Mouse (Mus musculus): ENCODE measurements around the gene Ganab. TPM values are rescaled to one million over a fixed set of nuclear protein-coding genes. Genes with fewer than 3 reads are reported as not detected.

The Ganab gene
- total RNA-seq, 2 experiments from 2014 or later: 48.5 to 52.2 TPM

DNA sequence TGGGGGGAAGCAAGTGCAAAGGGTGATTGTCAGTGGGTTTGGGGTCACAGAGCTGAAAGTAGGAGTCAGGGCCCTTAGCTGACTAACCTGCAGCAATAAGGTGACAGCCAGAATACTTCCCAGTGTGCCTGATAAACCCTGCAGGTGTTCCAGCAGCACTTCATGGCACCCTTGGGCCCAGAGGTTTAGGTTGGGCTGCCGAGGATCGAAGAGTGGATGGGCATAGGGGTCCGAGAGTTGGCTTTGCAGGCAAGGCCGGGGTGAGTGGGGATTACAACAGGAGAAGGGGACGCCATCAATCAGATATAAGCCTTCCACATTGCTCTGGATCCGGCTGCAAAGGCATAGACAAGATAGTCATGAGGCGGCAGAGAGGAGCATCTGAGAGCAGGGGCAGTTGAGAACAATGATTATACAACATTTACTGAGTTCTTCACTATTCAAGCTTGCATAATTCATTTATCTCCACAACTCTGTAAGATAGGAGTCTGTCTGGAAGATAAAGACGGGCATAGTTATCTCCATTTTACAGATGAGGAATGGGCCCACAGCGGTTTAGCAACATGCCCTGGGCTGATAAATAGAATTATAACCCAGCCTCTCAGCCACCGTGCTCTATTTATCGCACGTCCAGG lies 30.1 kb downstream of the Ganab start:
- intact Hi-C loops (cut with DNase I): loop anchor here (2.0 kb wide), 1 partner anchor 15 kb away; no protein-coding TSS in a partner anchor
- no peak for DNase-seq

- DNase-seq: no peak
- intact Hi-C loops (cut with DNase I): loop anchor here (2.0 kb wide), 1 partner anchor 14 kb away; no protein-coding TSS in a partner anchor
Observed at GRCm38 (mm10) chr19:8928689-8929223, 30.9 kb downstream of the Ganab start.

GRCm38 (mm10) chr19:8929224-8930088 lies 31.6 kb downstream of the Ganab start, which contains the start of the genes Rom1 and Eml3:
Rom1 (minus strand) TSS chr19:8929356.
Eml3 (plus strand) TSS chr19:8929552.
- intact Hi-C loops (cut with DNase I): loop anchor here (2.0 kb wide), 1 partner anchor 13 kb away; no protein-coding TSS in a partner anchor
- DNase-seq: peak; percentile 92 to 95

DNA sequence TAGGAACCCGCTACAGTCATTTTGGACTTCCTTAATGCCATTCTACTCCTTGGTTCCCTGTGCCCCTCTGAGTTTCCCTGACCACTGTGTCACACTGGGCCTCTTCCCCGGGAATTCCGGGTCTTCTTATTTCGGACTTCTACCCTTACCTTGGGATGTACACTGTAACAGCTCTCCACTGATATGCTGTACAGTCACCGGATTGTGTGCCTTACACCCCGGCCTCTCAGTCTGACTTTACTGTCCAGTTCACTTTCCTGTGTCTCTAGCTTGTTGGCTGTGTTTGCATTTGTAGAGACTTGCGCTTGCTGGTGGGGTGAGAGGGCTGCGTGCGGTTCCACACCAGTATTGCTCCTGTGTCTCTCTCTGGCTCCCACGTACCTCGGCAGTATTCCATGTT lies 32.2 kb downstream of the Ganab start:
- intact Hi-C loops (cut with DNase I): no loop called here
- no peak for DNase-seq

DNA sequence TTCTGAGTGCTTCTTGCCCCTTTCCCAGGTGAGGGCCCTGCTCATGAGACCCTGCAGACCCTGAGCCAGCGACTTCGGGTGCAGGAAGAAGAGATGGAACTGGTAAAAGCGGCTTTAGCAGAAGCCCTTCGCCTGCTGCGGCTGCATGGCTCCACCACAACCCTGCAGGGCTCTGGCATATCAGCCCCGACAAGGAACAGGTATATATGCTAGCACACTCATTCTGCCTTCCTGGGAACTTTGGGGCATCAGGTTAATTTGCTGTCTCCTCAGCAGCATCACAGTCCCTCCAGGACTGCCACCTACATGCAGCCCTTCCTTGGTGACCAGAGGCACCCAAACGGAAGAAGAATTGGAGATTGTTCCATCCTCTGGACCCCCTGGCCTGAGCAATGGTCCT lies 32.9 kb downstream of the Ganab start:
- DNase-seq: no peak
- intact Hi-C loops (cut with DNase I): no loop called here

GRCm38 (mm10) chr19:8936736-8937135 lies 38.9 kb downstream of the Ganab start:
- DNase-seq: no peak
- intact Hi-C loops (cut with DNase I): no loop called here

DNA sequence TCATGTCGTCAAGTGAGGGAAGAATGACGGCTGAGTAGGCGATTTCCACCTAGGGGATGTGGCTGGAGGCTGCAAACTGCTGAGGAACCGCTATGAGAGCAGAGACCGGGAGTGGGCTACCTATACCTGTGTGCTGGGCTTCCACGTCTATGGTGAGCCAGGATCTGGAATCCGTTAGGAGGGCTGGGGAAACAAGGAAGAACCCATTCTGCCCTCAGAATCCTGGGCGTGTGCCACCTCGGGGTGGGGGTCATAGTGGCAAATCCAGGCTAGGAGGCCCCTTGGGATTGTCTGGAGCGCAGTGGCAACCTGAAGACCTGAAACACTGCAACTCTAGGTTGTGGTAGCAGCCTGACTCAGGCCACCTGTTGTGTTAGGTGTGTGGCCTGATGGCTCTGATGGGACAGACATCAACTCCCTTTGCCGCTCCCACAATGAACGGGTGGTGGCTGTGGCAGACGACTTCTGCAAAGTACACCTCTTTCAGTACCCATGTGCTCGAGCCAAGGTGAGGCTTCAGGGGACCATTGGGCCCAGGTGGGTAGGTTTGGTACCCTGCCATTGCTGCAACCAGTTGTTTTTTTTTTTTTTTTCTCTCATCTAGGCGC lies 42.8 kb downstream of the Ganab start:
- no peak for DNase-seq
- intact Hi-C loops (cut with DNase I): loop anchor here (2.0 kb wide), 1 partner anchor 48 kb away; the partner anchor contains the start of gene Ints5

DNA sequence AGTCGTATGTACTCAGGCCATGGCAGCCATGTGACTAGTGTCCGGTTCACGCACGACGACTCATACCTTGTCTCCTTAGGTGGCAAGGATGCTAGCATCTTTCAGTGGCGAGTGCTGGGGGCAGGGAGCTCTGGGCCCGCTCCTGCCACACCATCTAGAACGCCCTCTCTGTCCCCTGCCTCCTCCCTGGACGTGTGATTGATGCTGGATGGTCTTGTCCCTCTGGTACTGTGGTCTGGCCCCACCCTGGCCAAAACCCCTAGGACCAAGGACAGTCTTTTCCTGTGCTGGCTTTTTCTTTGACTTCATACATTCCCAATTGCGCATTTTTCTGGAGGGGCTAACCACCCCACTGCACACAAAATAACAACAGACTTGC lies 43.3 kb downstream of the Ganab start:
- no peak for DNase-seq
- intact Hi-C loops (cut with DNase I): loop anchor here (2.0 kb wide), 1 partner anchor 48 kb away; the partner anchor contains the start of gene Ints5

DNA sequence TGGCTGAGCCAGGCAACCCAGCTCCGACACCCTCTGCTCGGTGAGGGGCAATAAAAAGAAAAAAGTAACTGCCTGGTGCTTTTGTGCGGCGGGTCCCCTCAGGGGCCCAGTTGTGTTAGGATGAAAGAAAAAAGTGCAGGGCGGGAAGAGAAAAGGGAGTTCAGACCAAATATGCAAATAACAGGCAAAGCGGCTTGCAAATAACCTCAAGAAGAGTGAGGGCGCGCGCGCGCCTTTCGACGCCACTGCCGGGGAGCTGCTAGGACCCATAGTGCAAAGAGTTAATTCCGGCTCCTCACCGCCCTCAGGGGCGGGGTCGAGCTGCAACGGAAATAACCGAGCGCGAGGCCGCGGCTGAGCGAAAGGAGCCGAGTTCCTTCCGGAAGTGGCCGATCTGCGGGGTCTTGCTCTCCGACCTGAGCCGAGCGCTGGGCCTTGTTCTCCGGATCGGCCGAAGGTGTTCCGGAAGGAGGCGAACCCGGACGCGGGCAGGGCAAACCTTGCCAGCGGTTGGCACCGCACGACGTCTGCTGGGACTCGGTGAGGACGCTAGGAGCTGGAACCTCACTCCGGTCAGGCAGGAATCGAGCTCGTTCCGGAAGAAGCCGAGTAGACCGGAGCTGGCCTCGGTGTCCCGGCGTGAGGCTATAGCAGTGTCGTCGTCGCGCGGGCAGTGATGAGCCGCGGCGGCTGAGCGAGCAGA lies 43.8 kb downstream of the Ganab start, which contains the start of gene Mta2:
Mta2 (plus strand) TSS at position 361 of the 703 bp plus-strand sequence.
- peak; percentile 93 to 95 for DNase-seq
- intact Hi-C loops (cut with DNase I): loop anchor here (2.0 kb wide), 3 partner anchors 13 to 49 kb away; partner anchors contain the start of genes Eml3, Ints5 and Rom1

GRCm38 (mm10) chr19:8942276-8942964 lies 44.5 kb downstream of the Ganab start:
- intact Hi-C loops (cut with DNase I): loop anchor here (2.0 kb wide), 2 partner anchors 14 to 22 kb away; partner anchors contain the start of genes Eml3 and Rom1

GRCm38 (mm10) chr19:8943047-8943446 lies 45.2 kb downstream of the Ganab start:
- DNase-seq: no peak
- intact Hi-C loops (cut with DNase I): loop anchor here (2.0 kb wide), 2 partner anchors 14 to 22 kb away; partner anchors contain the start of genes Eml3 and Rom1

More at GRCm38 (mm10) chr19:8942276-8942964, 44.5 kb downstream of the Ganab start:
- peak in 1 of 2 experiments; percentile 62 for DNase-seq

- intact Hi-C loops (cut with DNase I): no loop called here
- DNase-seq: no peak
Observed at GRCm38 (mm10) chr19:8944062-8944461, 46.2 kb downstream of the Ganab start.

DNA sequence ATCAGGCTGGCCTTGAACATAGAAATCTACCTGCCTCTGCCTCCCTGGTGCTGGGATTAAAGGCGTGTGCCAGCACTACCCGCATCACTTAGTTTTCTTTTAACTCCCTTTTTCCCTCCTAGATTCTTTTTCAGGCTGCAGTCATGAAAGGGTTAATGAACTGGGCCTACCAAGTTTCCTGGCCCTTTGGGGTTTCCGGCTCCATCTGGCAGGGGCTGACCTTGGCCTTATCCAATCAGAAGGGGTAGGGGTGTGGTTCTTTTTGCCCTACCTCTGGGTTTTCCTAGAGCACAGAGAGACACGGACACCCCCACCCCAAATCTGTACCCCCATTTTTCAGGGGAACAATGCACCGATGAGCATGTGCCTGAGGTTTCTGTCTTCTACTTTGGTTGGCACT lies 46.9 kb downstream of the Ganab start:
- peak; percentile 56 to 66 for DNase-seq
- intact Hi-C loops (cut with DNase I): no loop called here

DNA sequence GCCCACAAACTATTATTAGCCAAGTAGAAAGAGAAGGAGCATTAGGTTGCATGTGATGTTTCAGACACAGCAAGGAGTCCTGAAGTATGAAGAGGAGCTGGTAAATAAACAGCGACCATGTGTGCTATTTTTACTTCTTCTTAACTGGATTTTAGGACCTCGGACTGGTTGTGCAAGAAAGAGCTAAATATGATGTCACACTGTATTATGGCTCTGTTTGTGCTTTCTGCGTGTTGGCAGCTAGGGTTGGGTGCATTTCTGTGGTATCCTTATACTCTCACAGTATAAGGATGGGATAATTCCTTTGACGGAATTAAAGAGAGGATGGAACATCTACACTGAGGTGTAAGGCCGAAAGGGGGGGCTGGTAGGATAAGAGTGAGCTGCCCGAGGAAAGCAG lies 47.4 kb downstream of the Ganab start:
- intact Hi-C loops (cut with DNase I): no loop called here
- no peak for DNase-seq

DNA sequence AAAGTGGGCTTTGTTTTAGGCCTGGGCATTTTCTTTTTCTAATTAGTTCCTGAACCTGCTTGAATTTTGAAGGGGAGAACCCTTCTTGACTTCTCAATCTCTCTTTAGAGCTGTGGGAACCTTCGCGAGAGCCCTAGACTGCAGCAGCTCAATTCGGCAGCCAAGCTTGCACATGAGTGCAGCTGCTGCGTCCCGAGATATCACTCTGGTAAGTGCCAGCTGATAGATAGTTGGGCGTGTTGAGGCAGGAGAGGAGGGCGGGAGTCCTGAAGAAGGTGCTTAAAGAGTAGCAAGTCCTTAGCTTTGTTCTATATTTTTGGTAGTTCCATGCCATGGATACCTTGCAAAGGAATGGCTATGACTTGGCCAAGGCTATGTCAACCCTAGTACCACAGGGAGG lies 49.1 kb downstream of the Ganab start:
- intact Hi-C loops (cut with DNase I): no loop called here
- DNase-seq: no peak

- no peak for DNase-seq
- intact Hi-C loops (cut with DNase I): no loop called here
Observed at GRCm38 (mm10) chr19:8950190-8950589, 52.3 kb downstream of the Ganab start.

GRCm38 (mm10) chr19:8952241-8952640 lies 54.4 kb downstream of the Ganab start:
- intact Hi-C loops (cut with DNase I): no loop called here
- no peak for DNase-seq

DNA sequence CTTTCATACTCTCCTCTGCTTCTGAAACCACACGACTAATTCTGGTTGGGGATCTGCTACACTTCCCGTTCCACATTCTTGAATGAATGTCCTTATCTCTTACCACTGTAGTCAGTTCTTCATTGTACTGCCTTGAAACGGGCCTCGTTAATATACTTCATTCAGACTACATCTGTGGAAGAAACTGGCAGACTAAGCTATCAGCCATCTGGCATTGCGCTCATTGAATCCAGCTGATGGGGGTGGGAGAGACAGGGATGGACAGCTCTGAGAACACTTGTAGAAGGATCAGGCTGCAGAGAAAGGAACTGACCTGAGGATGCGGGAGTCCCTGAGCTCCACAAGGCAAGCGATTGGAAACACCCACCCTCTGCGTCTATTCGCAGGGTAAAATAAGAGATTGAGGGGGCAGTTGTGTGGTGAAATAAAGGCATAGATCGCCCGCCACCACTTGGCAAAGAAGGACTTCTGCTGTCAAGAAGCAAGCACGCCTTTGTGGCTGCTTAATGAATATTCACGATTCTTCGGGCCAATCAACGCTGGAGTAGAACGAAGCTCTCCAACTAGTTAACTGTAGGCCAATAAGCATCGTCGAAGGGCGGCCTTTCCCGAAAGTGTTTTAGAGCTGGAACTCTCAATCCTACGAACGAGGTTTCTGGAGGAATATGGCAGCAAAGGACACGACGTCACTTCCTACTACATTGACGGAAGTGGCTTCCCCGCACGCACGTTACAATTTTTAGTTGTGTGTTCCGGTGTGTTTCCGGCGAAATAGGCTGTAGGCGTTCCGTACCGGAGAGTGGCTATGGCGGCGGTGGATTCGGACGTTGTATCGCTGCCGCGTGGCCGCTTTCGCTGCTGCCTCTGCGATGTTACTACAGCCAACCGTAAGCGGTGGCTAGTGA lies 55.5 kb downstream of the Ganab start, which contains the start of gene Tut1:
Tut1 (plus strand) TSS at position 713 of the 905 bp plus-strand sequence.
- intact Hi-C loops (cut with DNase I): no loop called here
- DNase-seq: peak; percentile 88 to 92

Measured in heart, postnatal 36 days (tissue).